Mouse (Mus musculus) spleen, adult 2 months (tissue): ENCODE measurements around the gene Cxcl16.

ENCODE experiments used
- CTCF ChIP-seq: fragments of 200-500 bp; IDR thresholded peaks from 2 replicates; pipeline ENCODE4 v1.5.1; 2011; ENCODE audit warnings: mild to moderate bottlenecking, inconsistent platforms; ENCODE audit not compliant: insufficient read depth, insufficient read length, insufficient replicate concordance; ENCODE audit errors: extremely low read depth
- POLR2A ChIP-seq: fragments of 200-500 bp; IDR thresholded peaks from 2 replicates; pipeline ENCODE4 v1.6.1; 2011; ENCODE audit warnings: low read depth, low read length, inconsistent platforms

- TF ChIP-seq CTCF (no peak), POLR2A (no peak)
Observed at GRCm38 (mm10) chr11:70469764-70470163, 10.0 kb upstream of the Cxcl16 start.
